Mouse (Mus musculus): ENCODE results near the gene Soat2.
"Not testable (repeated sequence)": the region's sequence is repeated elsewhere in the genome, so short reads cannot be mapped to it uniquely, and the experiment has no call there.

Gene Soat2

GRCm38 (mm10) chr15:102146882-102147281 is 3.4 kb upstream of the Soat2 start:
- DNase-seq (ENCODE audit: low spot score) = peak; percentile 35

GRCm38 (mm10) chr15:102147674-102148402 is 2.5 kb upstream of the Soat2 start:
- DNase-seq (ENCODE audit: low spot score) = no peak

GRCm38 (mm10) chr15:102149561-102149960 is 765 bp upstream of the Soat2 start:
- DNase-seq (ENCODE audit: low spot score) = no peak

GRCm38 (mm10) chr15:102152646-102153045 is 2.3 kb downstream of the Soat2 start:
- no peak for DNase-seq (ENCODE audit: low spot score)

GRCm38 (mm10) chr15:102155006-102155405 is 4.7 kb downstream of the Soat2 start:
- not testable (repeated sequence) for DNase-seq (ENCODE audit: low spot score)

- no peak for DNase-seq (ENCODE audit: low spot score)
Measured at GRCm38 (mm10) chr15:102156836-102157235, 6.5 kb downstream of the Soat2 start.

- no peak for DNase-seq (ENCODE audit: low spot score)
Measured at GRCm38 (mm10) chr15:102160415-102161060, 10.2 kb downstream of the Soat2 start.

- DNase-seq (ENCODE audit: low spot score) = no peak
Measured at GRCm38 (mm10) chr15:102163900-102164693, 13.8 kb downstream of the Soat2 start.

- DNase-seq (ENCODE audit: low spot score) = no peak
Measured at GRCm38 (mm10) chr15:102165468-102166100, 15.3 kb downstream of the Soat2 start.

GRCm38 (mm10) chr15:102167620-102168021 is 17.3 kb downstream of the Soat2 start:
- peak; percentile 50 for DNase-seq (ENCODE audit: low spot score)

GRCm38 (mm10) chr15:102169064-102169463 is 18.7 kb downstream of the Soat2 start:
- DNase-seq (ENCODE audit: low spot score) = no peak

- DNase-seq (ENCODE audit: low spot score) = no peak
Measured at GRCm38 (mm10) chr15:102173581-102173980, 23.3 kb downstream of the Soat2 start.

- no peak for DNase-seq (ENCODE audit: low spot score)
Measured at GRCm38 (mm10) chr15:102175736-102176319, 25.5 kb downstream of the Soat2 start.

GRCm38 (mm10) chr15:102176571-102177316 is 26.4 kb downstream of the Soat2 start:
- no peak for DNase-seq (ENCODE audit: low spot score)

- no peak for DNase-seq (ENCODE audit: low spot score)
Measured at GRCm38 (mm10) chr15:102177417-102177816, 27.1 kb downstream of the Soat2 start.

- DNase-seq (ENCODE audit: low spot score) = peak; percentile 82
Measured at GRCm38 (mm10) chr15:102178279-102178678, 28.0 kb downstream of the Soat2 start.

- DNase-seq (ENCODE audit: low spot score) = no peak
Measured at GRCm38 (mm10) chr15:102179106-102179505, 28.8 kb downstream of the Soat2 start.

GRCm38 (mm10) chr15:102179924-102180323 is 29.6 kb downstream of the Soat2 start:
- no peak for DNase-seq (ENCODE audit: low spot score)

GRCm38 (mm10) chr15:102183076-102183475 is 32.8 kb downstream of the Soat2 start:
- no peak for DNase-seq (ENCODE audit: low spot score)

GRCm38 (mm10) chr15:102186239-102186638 is 35.9 kb downstream of the Soat2 start:
- DNase-seq (ENCODE audit: low spot score) = no peak

- DNase-seq (ENCODE audit: low spot score) = peak; percentile 40
Measured at GRCm38 (mm10) chr15:102188096-102188495, 37.8 kb downstream of the Soat2 start.
